Mouse (Mus musculus) brain, embryonic 14.5 days (tissue): ENCODE data around the gene Sergef. TPM values are rescaled to one million over a fixed set of nuclear protein-coding genes. Genes with fewer than 3 reads are reported as not detected.
"Not testable (repeated sequence)": the region's sequence is repeated elsewhere in the genome, so short reads cannot be mapped to it uniquely, and the experiment has no call there.

ENCODE experiments used
- DNase-seq: peaks from one replicate; pipeline ENCODE4 v3.0.0-alpha.2; 2011; ENCODE audit warnings: low read depth
- CTCF ChIP-seq: fragments of 200-500 bp; IDR thresholded peaks from 2 replicates; pipeline ENCODE4 v1.5.1; 2012; ENCODE audit warnings: inconsistent platforms, mild to moderate bottlenecking, moderate library complexity, borderline replicate concordance; ENCODE audit not compliant: insufficient read depth, insufficient read length; ENCODE audit errors: extremely low read depth
- POLR2A ChIP-seq: fragments of 200-500 bp; IDR thresholded peaks from 2 replicates; pipeline ENCODE4 v1.6.1; 2012; ENCODE audit warnings: mild to moderate bottlenecking, inconsistent platforms, borderline replicate concordance; ENCODE audit not compliant: poor library complexity, insufficient read depth, insufficient read length, severe bottlenecking; ENCODE audit errors: extremely low read depth
- polyA plus RNA-seq: library from polyadenylated mRNA; depleted of rRNA; stranded (reverse); fragments of >200 nt; gene quantifications from 2 replicates; pipeline ENCODE4 v1.2.3, GENCODE M21; 2012; rRNA removed

Sergef gene
- polyA plus RNA-seq = 30.8 and 32.8 TPM in 2 replicates

- DNase-seq = peak; percentile 95
- TF ChIP-seq POLR2A = peak; percentile 88
- no peak for TF ChIP-seq CTCF
Measured at GRCm38 (mm10) chr7:46639692-46640031, at the start of gene Sergef. Gene Sergef, minus strand, starts transcription at chr7:46639807.

- TF ChIP-seq CTCF = no peak
- TF ChIP-seq POLR2A = no peak
- DNase-seq = no peak
Measured at GRCm38 (mm10) chr7:46686827-46687226, 47.2 kb upstream of the Sergef start.

- DNase-seq = no peak
- no peak for TF ChIP-seq CTCF
- TF ChIP-seq POLR2A = no peak
Measured at GRCm38 (mm10) chr7:46680732-46681131, 41.1 kb upstream of the Sergef start.

- not testable (repeated sequence) for DNase-seq
Measured at GRCm38 (mm10) chr7:46679044-46679443, 39.4 kb upstream of the Sergef start.

- TF ChIP-seq POLR2A (no peak), CTCF (no peak)
- no peak for DNase-seq
Measured at GRCm38 (mm10) chr7:46678417-46678816, 38.8 kb upstream of the Sergef start.

GRCm38 (mm10) chr7:46676808-46677360, 37.3 kb upstream of the Sergef start:
- DNase-seq = peak; percentile 27
- TF ChIP-seq CTCF = no peak
- no peak for TF ChIP-seq POLR2A

GRCm38 (mm10) chr7:46675886-46676285, 36.3 kb upstream of the Sergef start:
- no peak for DNase-seq
- TF ChIP-seq CTCF = no peak
- TF ChIP-seq POLR2A = no peak

- no peak for TF ChIP-seq POLR2A
- no peak for TF ChIP-seq CTCF
- DNase-seq = no peak
Measured at GRCm38 (mm10) chr7:46675061-46675460, 35.5 kb upstream of the Sergef start.

GRCm38 (mm10) chr7:46672160-46672672, 32.6 kb upstream of the Sergef start, which contains the start of gene Tph1:
Gene Tph1, minus strand, starts transcription at chr7:46672537.
- DNase-seq = no peak
- TF ChIP-seq CTCF (no peak), POLR2A (no peak)

- DNase-seq = peak; percentile 31
- no peak for TF ChIP-seq POLR2A
- TF ChIP-seq CTCF = no peak
Measured at GRCm38 (mm10) chr7:46667256-46667655, 27.6 kb upstream of the Sergef start.

GRCm38 (mm10) chr7:46665236-46665635, 25.6 kb upstream of the Sergef start:
- TF ChIP-seq POLR2A (no peak), CTCF (peak; percentile 75)
- DNase-seq = peak; percentile 41

- no peak for DNase-seq
Measured at GRCm38 (mm10) chr7:46661591-46662090, 22.0 kb upstream of the Sergef start.

More at GRCm38 (mm10) chr7:46661591-46662090, 22.0 kb upstream of the Sergef start:
- no peak for TF ChIP-seq CTCF
- TF ChIP-seq POLR2A = no peak
